Comparison of ENCODE assay signal across 8 mouse cellular contexts in the genomic region with DNA sequence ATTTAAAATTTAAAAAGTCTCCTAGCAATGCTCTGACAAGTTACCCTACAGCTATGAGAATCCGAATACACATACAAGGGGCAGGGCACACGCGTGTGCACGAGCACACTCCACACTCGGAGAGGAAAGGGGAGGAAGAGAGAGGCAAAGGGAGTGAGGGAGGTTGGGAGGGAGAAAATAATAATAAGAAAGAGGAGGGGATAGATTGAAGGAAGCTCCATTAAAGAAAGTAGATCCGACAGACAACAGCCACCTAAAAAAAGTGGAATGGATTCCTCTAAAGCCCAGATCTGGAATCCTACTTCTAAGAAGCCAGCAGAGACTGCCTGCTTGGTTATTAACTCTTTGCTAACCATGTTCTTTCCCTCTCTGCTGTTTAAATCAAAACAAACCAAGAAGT. TPM values are rescaled to one million over a fixed set of nuclear protein-coding genes. Genes with fewer than 3 reads are reported as not detected.
A peak's percentile ranks its signal among the peaks of the same experiment; 100 is the strongest.
DNase-seq lines count a peak whose midpoint lies in the region; ATAC-seq and TF ChIP-seq lines count a peak whose summit lies in the region.

No protein-coding gene starts in this region.

- H3K27me3 ChIP-seq in testis, adult 2 months (ENCODE audit: control insufficient read depth, insufficient read depth, low read length), result no peaks in the 10 kb centered on the region
- H3K27me3 ChIP-seq in forebrain, embryonic 11.5 days (ENCODE audit: control insufficient read depth, insufficient read depth, low read length), result no peaks in the 10 kb centered on the region
- no peaks in the 10 kb centered on the region for H3K27me3 ChIP-seq in limb, embryonic 10.5 days (ENCODE audit: low read depth, poor library complexity, severe bottlenecking)
- no peaks in the 10 kb centered on the region for H3K27me3 ChIP-seq in neural tube, embryonic 15.5 days (replicated peaks)

- H3K4me3 ChIP-seq in testis, adult 2 months (ENCODE audit: control insufficient read depth, low read depth, low read length), result peak overlapping the region; percentile 47
- H3K4me3 ChIP-seq in forebrain, embryonic 11.5 days (ENCODE audit: low read depth, low read length), result peak overlapping the region; percentile 19; the same call in 1 of the 2 replicates
- peak overlapping the region; percentile 42 for H3K4me3 ChIP-seq in limb, embryonic 10.5 days
- peak overlapping the region; percentile 43 for H3K4me3 ChIP-seq in neural tube, embryonic 15.5 days (replicated peaks)

- 4% methylated on average over 6 of the region's 6 CpGs for WGBS in forebrain, embryonic 11.5 days
- WGBS in limb, embryonic 10.5 days, result 6% methylated on average over 6 of the region's 6 CpGs
- 2% methylated on average over 6 of the region's 6 CpGs for WGBS in neural tube, embryonic 15.5 days

- no peak for TF ChIP-seq CTCF in testis, adult 2 months (IDR thresholded peaks at IDR 0.05; ENCODE audit: control insufficient read depth, insufficient read depth, insufficient replicate concordance, low read depth, low read length)

- no peak for ATAC-seq in forebrain, embryonic 11.5 days (replicated peaks; ENCODE audit: low FRiP score)
- peak; percentile 79 for ATAC-seq in neural tube, embryonic 15.5 days (ENCODE audit: low FRiP score)
- no peak for ATAC-seq in activated CD4-positive, CD25-positive, alpha-beta regulatory T cell, adult 4 months

- no peaks in the 10 kb centered on the region for H3K9me3 ChIP-seq in forebrain, embryonic 11.5 days (ENCODE audit: control insufficient read depth, low read length)
- H3K9me3 ChIP-seq in limb, embryonic 10.5 days (replicated peaks), result no peaks in the 10 kb centered on the region
- no peaks in the 10 kb centered on the region for H3K9me3 ChIP-seq in neural tube, embryonic 15.5 days (replicated peaks)

- no peak overlapping the region for H3K27ac ChIP-seq in testis, adult 2 months (ENCODE audit: control insufficient read depth, insufficient read depth, low read depth, low read length)
- H3K27ac ChIP-seq in forebrain, embryonic 11.5 days (ENCODE audit: low read depth, low read length), result 0 out of 2 replicates have a peak overlapping the region, but pooled peaks have one; percentile 25
- peak overlapping the region; percentile 66; the same call in 1 of the 2 replicates for H3K27ac ChIP-seq in limb, embryonic 10.5 days
- peak overlapping the region; percentile 61; the same call in 1 of the 2 replicates for H3K27ac ChIP-seq in neural tube, embryonic 15.5 days (replicated peaks)

- peak overlapping the region; percentile 27; the same call in 1 of the 2 replicates for H3K9ac ChIP-seq in forebrain, embryonic 11.5 days (ENCODE audit: low read length)
- H3K9ac ChIP-seq in neural tube, embryonic 15.5 days (replicated peaks), result peak overlapping the region; percentile 36; the same call in 1 of the 2 replicates

- DNase-seq in testis, postnatal 14 days (ENCODE audit: low spot score), result no peak
- no peak for DNase-seq in forebrain, embryonic 11.5 days (ENCODE audit: low spot score)
- no peak for DNase-seq in limb, embryonic 10.5 days (ENCODE audit: low spot score)
- DNase-seq in layer of hippocampus, postnatal 10 days (ENCODE audit: low spot score in 2 of 2), result no peak
- no peak for DNase-seq in spleen, postnatal 10 days (ENCODE audit: low spot score in 2 of 2)

- H3K36me3 ChIP-seq in testis, adult 2 months (ENCODE audit: control insufficient read depth, insufficient read depth, low read length), result no peaks in the 10 kb centered on the region
- no peaks in the 10 kb centered on the region for H3K36me3 ChIP-seq in forebrain, embryonic 11.5 days (ENCODE audit: control insufficient read depth, insufficient read depth, low read length)
- H3K36me3 ChIP-seq in limb, embryonic 10.5 days, result no peaks in the 10 kb centered on the region
- H3K36me3 ChIP-seq in neural tube, embryonic 15.5 days, result no peaks in the 10 kb centered on the region

- peak overlapping the region; percentile 41; the same call in 1 of the 2 replicates for H3K4me2 ChIP-seq in forebrain, embryonic 11.5 days (ENCODE audit: low read depth, low read length, severe bottlenecking)
- H3K4me2 ChIP-seq in neural tube, embryonic 15.5 days, result peak overlapping the region; percentile 59

- no peak for TF ChIP-seq POLR2A in testis, adult 2 months (IDR thresholded peaks at IDR 0.05; ENCODE audit: control insufficient read depth, low read depth, low read length)

- H3K4me1 ChIP-seq in testis, adult 2 months (ENCODE audit: control insufficient read depth, insufficient read depth, low read length), result no peaks in the 10 kb centered on the region
- H3K4me1 ChIP-seq in forebrain, embryonic 11.5 days (replicated peaks; ENCODE audit: control insufficient read depth, insufficient read depth, low read length), result no peaks in the 10 kb centered on the region
- H3K4me1 ChIP-seq in limb, embryonic 10.5 days, result peaks cover 5% of the 10 kb centered on the region; the same call in 1 of the 2 replicates
- H3K4me1 ChIP-seq in neural tube, embryonic 15.5 days, result peaks cover 11% of the 10 kb centered on the region

RNA-seq across cellular contexts. Expression of a gene that starts 26.5 kb away (rescaled TPM):
- 7.3 and 7.7 TPM in 2 replicates for polyA plus RNA-seq in testis, adult 2 months (2012; rRNA removed)
- 22.5 and 24.6 TPM in 2 replicates for polyA plus RNA-seq in forebrain, embryonic 11.5 days (2014; fragmentation: Nextera tagmentation; extraction: Ambion mirVana)
- 9.5 and 10.6 TPM in 2 replicates for polyA plus RNA-seq in limb, embryonic 10.5 days (2016; fragmentation: Nextera tagmentation; extraction: Ambion mirVana)
- 13.9 and 14.0 TPM in 2 replicates for polyA plus RNA-seq in neural tube, embryonic 15.5 days (2015; fragmentation: Nextera tagmentation; extraction: Ambion mirVana)
- 10 to 100 TPM; 82.4 to 88.7 TPM for total RNA-seq in layer of hippocampus, postnatal 10 days (2021)
- 10 to 100 TPM; 26.0 to 27.7 TPM for polyA plus RNA-seq in activated CD4-positive, CD25-positive, alpha-beta regulatory T cell, adult 4 months (2017; shearing (Covaris generic))

RNA-seq across cellular contexts. Expression of a gene that starts 43.8 kb away (rescaled TPM):
- 102 and 108 TPM in 2 replicates for polyA plus RNA-seq in testis, adult 2 months (2012; rRNA removed)
- polyA plus RNA-seq in forebrain, embryonic 11.5 days (2014; fragmentation: Nextera tagmentation; extraction: Ambion mirVana), result not detected in 2 replicates
- not detected in 2 replicates for polyA plus RNA-seq in limb, embryonic 10.5 days (2016; fragmentation: Nextera tagmentation; extraction: Ambion mirVana)
- 0.11 and 0.22 TPM in 2 replicates for polyA plus RNA-seq in neural tube, embryonic 15.5 days (2015; fragmentation: Nextera tagmentation; extraction: Ambion mirVana)
- under 1 TPM in 1 of 2 experiments, not detected in 1; 0.18 TPM for total RNA-seq in layer of hippocampus, postnatal 10 days (2021)
- polyA plus RNA-seq in activated CD4-positive, CD25-positive, alpha-beta regulatory T cell, adult 4 months (2017; shearing (Covaris generic)), result not detected

Comparison
In these comparisons a context has a peak if more than half of its experiments do, and no peak if none do; other contexts are left out.
1. RNA of a gene that starts 43.8 kb away (polyA plus RNA-seq): 102 to 108 TPM in testis, adult 2 months; 0.11 to 0.22 TPM in neural tube, embryonic 15.5 days, not detected in forebrain, embryonic 11.5 days, not detected in limb, embryonic 10.5 days and not detected in activated CD4-positive, CD25-positive, alpha-beta regulatory T cell, adult 4 months; every median in the first group is over 10 times any median in the second.
2. Peak in every context shown above with its lines, with median percentiles within 50 percentile points of each other: H3K4me3 ChIP-seq.